9 mouse cellular contexts compared by ENCODE assay signal in genomic region chr16:24434531-24435114, GRCm38 (mm10). TPM values are rescaled to one million over a fixed set of nuclear protein-coding genes. Genes with fewer than 3 reads are reported as not detected.
A peak's percentile ranks its signal among the peaks of the same experiment; 100 is the strongest.
DNase-seq lines count a peak whose midpoint lies in the region; ATAC-seq lines count a peak whose summit lies in the region.
"Had no signal": no experiment of that assay in that cellular context is flagged by ENCODE, and none has a peak within 500 bp of the region (broad histone marks: within the 10 kb centered on the region; RNA-seq: fewer than 3 reads in every experiment).

No protein-coding gene starts in this region.

- peak; percentile 20; the same call in 1 of the 2 replicates for ATAC-seq in forebrain, embryonic 13.5 days
- ATAC-seq in intestine, embryonic 14.5 days (replicated peaks; ENCODE audit: low FRiP score, low TSS enrichment, low read depth), result no peak; the same call in 1 of the 2 replicates
- ATAC-seq in midbrain, embryonic 15.5 days (replicated peaks), result peak; percentile 59
- no peak for ATAC-seq in monocyte, adult 5-6 weeks (replicated peaks; ENCODE audit: insufficient number of reproducible peaks, low FRiP score, low TSS enrichment, poor library complexity, severe bottlenecking)
- no peak for ATAC-seq in erythroblast, adult 5-6 weeks (replicated peaks; ENCODE audit: low FRiP score, poor library complexity, severe bottlenecking)

- 47% methylated on average over 7 of the region's 7 CpGs for WGBS in forebrain, embryonic 13.5 days
- WGBS in intestine, embryonic 14.5 days, result 56% methylated on average over 7 of the region's 7 CpGs
- WGBS in midbrain, embryonic 15.5 days, result 50% methylated on average over 7 of the region's 7 CpGs

- no peaks in the 10 kb centered on the region for H3K27me3 ChIP-seq in forebrain, embryonic 13.5 days
- no peaks in the 10 kb centered on the region for H3K27me3 ChIP-seq in intestine, embryonic 14.5 days (replicated peaks; ENCODE audit: control insufficient read depth, insufficient read depth, low read length)
- no peaks in the 10 kb centered on the region for H3K27me3 ChIP-seq in midbrain, embryonic 15.5 days (replicated peaks)
- H3K27me3 ChIP-seq: CH12.LX had no signal

- no peak overlapping the region for H3K4me2 ChIP-seq in forebrain, embryonic 13.5 days
- H3K4me2 ChIP-seq in intestine, embryonic 14.5 days (ENCODE audit: low read length), result no peak overlapping the region
- no peak overlapping the region for H3K4me2 ChIP-seq in midbrain, embryonic 15.5 days

- no peak overlapping the region for H3K9ac ChIP-seq in forebrain, embryonic 13.5 days
- no peak overlapping the region for H3K9ac ChIP-seq in intestine, embryonic 14.5 days (ENCODE audit: low read length)
- H3K9ac ChIP-seq in midbrain, embryonic 15.5 days, result no peak overlapping the region

- H3K27ac ChIP-seq in forebrain, embryonic 13.5 days, result peak overlapping the region; percentile 37; the same call in 1 of the 2 replicates
- H3K27ac ChIP-seq in intestine, embryonic 14.5 days (ENCODE audit: low read depth), result peak overlapping the region; percentile 6; the same call in 1 of the 2 replicates
- H3K27ac ChIP-seq in midbrain, embryonic 15.5 days, result peak overlapping the region; percentile 49

- no peaks in the 10 kb centered on the region for H3K36me3 ChIP-seq in forebrain, embryonic 13.5 days (ENCODE audit: poor library complexity, severe bottlenecking)
- H3K36me3 ChIP-seq in intestine, embryonic 14.5 days (ENCODE audit: control insufficient read depth, insufficient read depth, low read length), result no peaks in the 10 kb centered on the region
- no peaks in the 10 kb centered on the region for H3K36me3 ChIP-seq in midbrain, embryonic 15.5 days (replicated peaks)

- H3K4me1 ChIP-seq in forebrain, embryonic 13.5 days, result peaks cover 26% of the 10 kb centered on the region
- peaks cover 35% of the 10 kb centered on the region for H3K4me1 ChIP-seq in intestine, embryonic 14.5 days (replicated peaks; ENCODE audit: control insufficient read depth, insufficient read depth, low read length)
- H3K4me1 ChIP-seq in midbrain, embryonic 15.5 days, result peaks cover 13% of the 10 kb centered on the region

- intact Hi-C loops in heart, postnatal 25 days (cut with DNase I), result no loop called here

- H3K9me3 ChIP-seq in forebrain, embryonic 13.5 days (replicated peaks), result no peaks in the 10 kb centered on the region
- no peaks in the 10 kb centered on the region for H3K9me3 ChIP-seq in intestine, embryonic 14.5 days (ENCODE audit: control insufficient read depth, low read length)
- no peaks in the 10 kb centered on the region for H3K9me3 ChIP-seq in midbrain, embryonic 15.5 days

- peak; percentile 93 for DNase-seq in heart, adult 11 months
- DNase-seq in heart, postnatal 25 days (ENCODE audit: low spot score), result no peak
- peak; percentile 37 for DNase-seq in adipocyte (ENCODE audit: low spot score)
- no peak for DNase-seq in intestine, embryonic 14.5 days (ENCODE audit: low spot score)

- no peak overlapping the region for H3K4me3 ChIP-seq in forebrain, embryonic 13.5 days
- H3K4me3 ChIP-seq in intestine, embryonic 14.5 days (ENCODE audit: low read depth, low read length), result no peak overlapping the region
- H3K4me3 ChIP-seq in midbrain, embryonic 15.5 days, result no peak overlapping the region

RNA-seq across cellular contexts. Expression of gene Lpp, which starts 41.3 kb away (rescaled TPM):
- 10 to 100 TPM; 32.7 to 40.5 TPM for total RNA-seq in heart, postnatal 25 days (2021)
- polyA plus RNA-seq in forebrain, embryonic 13.5 days (2015; fragmentation: Nextera tagmentation; extraction: Ambion mirVana), result 9.4 and 10.8 TPM in 2 replicates
- polyA plus RNA-seq in intestine, embryonic 14.5 days (2014; fragmentation: Nextera tagmentation; extraction: Ambion mirVana), result 79.2 and 89.2 TPM in 2 replicates
- polyA plus RNA-seq in midbrain, embryonic 15.5 days (2015; fragmentation: Nextera tagmentation; extraction: Ambion mirVana), result 10.4 and 12.2 TPM in 2 replicates
- 7.8 to 20.2 TPM (median 8.9 TPM) in 3 replicates for total RNA-seq in monocyte, adult 5-6 weeks (2017)
- total RNA-seq in erythroblast, adult 5-6 weeks (2015; ENCODE audit: low replicate concordance), result 0.42 and 3.3 TPM in 2 replicates
- total RNA-seq in erythroblast, adult 5-6 weeks (2017; ENCODE audit: low replicate concordance), result 1.3 and 2.0 TPM in 2 replicates

Comparison
In these comparisons a context has a peak if more than half of its experiments do, and no peak if none do; other contexts are left out.
1. DNase-seq: peak in heart, adult 11 months (single experiment) and adipocyte (single experiment); none in heart, postnatal 25 days (single experiment) and intestine, embryonic 14.5 days (single experiment).
2. ATAC-seq: peak in forebrain, embryonic 13.5 days (single experiment) and midbrain, embryonic 15.5 days (single experiment); none in intestine, embryonic 14.5 days (single experiment), monocyte, adult 5-6 weeks (single experiment) and erythroblast, adult 5-6 weeks (single experiment).
3. Peak in every context shown above with its lines, with median percentiles within 50 percentile points of each other: H3K27ac ChIP-seq.